Mouse (Mus musculus) kidney, postnatal 14 days (tissue): ENCODE measurements at regions not wholly inside any gene's neighbourhood (a gene's known extent, or its start where the extent isn't known, plus 50 kb on each side); places are given as distances from the start of the nearest gene placed in this dataset.

Experiments
- DNase-seq: peaks from one replicate; pipeline ENCODE4 v3.0.0; 2022; ENCODE audit warnings: mixed read lengths

DNA sequence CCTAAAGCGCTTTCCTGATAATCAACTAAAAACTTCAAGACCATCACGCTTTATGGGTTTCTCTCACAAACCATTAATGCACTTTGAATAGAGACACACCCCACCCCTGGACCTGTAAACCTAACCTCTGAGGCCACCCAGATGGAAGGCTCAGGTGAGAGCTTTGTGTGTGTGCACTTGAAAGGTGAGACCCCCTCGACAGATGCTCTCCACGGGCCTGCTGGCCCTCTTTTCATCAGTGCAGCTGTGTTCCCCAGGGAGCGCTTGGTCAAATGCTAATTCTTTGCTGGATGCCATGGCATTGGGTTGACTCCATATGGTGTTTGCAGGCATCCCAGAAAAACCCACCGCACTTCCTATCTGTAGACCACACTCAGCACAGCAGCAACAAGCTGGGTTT lies 792.8 kb upstream of the Car8 start:
- no peak for DNase-seq

DNA sequence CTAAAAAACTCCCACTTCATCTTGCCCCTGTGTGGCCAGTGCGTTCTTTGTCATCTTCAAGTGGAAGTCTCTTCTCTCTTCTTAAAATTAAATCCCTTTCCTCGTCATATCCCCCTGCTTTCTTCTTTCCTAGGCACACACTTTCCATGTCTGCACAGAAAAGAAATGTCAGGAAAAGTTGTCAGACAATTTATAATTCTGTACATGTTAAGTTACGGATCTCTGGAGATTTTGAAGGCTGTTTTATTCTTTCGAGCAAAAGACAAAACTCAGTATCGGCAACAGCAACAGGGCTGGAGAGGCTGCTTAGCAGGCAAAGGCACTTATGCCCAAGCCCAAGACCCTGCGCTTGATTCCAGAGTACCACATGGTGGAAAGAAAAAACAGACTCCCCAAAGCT lies 790.1 kb upstream of the Car8 start:
- DNase-seq: no peak

DNA sequence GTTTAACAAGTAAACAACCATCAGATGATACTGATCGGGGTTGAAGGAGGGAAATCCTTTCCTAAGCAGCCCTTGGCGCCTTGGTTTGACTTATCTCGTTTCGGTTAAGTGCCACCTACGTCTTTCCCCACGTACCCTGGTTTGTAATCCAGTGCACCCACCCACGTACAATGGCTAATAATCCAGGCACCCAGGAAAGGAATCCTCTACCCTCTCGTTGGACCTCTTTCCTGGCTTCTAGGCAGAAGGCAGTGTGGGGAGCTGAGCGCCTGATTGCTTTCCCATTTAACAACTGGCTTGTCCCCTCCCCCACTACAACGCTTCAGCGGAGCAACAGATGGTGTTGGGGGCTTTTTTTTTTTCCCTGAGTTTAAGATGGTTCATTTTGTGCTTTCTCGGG lies 789.6 kb upstream of the Car8 start:
- DNase-seq: peak; percentile 19

GRCm38 (mm10) chr4:9027798-9028404 lies 789.1 kb upstream of the Car8 start:
- DNase-seq: peak; percentile 85

- DNase-seq: no peak
Measured at GRCm38 (mm10) chr4:9027383-9027782, 788.5 kb upstream of the Car8 start.

DNA sequence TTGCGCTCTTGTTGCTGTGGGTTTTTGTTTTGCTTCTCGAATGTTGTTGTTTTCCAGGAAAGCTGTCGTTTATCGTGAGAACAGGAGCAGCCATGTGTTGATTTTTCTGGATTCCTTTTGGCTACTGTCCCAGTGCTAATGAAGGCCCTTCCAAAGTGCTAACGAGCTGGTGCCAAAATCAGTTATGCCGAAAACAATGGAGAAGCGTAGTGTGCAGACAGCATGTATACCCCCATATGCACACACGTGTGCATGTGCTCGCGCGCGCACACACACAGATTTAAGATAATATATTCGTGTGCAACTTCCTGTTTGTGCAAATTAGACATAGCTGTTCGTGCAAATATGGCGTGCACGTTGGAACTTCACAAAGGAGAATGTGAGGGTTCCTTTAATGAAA lies 788.0 kb upstream of the Car8 start:
- DNase-seq: peak; percentile 10

GRCm38 (mm10) chr4:9025821-9026470 lies 787.1 kb upstream of the Car8 start:
- peak; percentile 18 for DNase-seq

- DNase-seq: no peak
Measured at GRCm38 (mm10) chr4:9024216-9024925, 785.5 kb upstream of the Car8 start.

DNA sequence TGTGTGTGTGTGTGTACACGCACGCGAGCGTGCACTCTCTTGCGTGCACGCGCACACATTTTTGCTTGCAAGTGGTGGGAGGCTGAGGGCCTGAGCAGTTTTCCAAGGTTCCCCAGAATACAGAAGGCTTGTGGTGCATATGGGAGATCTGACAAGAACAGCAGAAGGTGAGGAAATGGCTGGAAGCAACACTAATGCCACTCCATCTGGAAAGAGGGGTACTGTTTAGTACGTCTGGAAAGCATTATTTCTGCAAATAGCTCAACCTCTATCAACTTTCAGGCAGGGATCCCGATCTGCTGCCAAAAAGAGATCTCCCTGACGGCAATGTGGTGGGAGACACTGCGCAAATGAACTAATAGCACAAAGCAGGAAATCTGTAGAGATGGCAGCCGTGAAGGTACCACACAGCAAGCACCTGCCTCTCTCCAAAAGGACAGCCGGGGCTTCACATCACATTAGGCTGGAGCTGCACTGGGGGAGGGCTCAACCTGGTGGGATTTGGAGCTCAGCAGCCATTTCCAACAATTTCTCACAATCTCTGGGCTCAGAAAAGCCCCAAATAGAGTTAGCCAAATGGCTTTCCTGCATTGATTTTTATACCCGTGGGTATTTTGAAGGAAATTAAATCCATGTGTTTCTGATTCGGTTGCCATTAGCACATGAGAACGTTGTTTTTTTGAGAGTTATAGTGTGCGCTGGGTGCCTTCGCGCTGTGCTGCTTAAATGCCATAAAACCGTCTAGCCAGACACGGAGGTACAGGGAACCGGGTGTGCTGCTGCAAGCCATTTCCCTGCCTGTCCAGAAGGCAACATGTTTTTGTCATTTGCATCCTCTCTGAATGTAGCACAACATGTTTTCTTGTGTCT lies 780.6 kb upstream of the Car8 start:
- no peak for DNase-seq

- DNase-seq: no peak
Measured at GRCm38 (mm10) chr4:9018236-9018635, 779.4 kb upstream of the Car8 start.

GRCm38 (mm10) chr4:9016504-9017040 lies 777.7 kb upstream of the Car8 start:
- DNase-seq: no peak

GRCm38 (mm10) chr4:9015528-9016503 lies 777.0 kb upstream of the Car8 start:
- peak; percentile 49 for DNase-seq

GRCm38 (mm10) chr4:9014986-9015385 lies 776.1 kb upstream of the Car8 start:
- DNase-seq: no peak

DNA sequence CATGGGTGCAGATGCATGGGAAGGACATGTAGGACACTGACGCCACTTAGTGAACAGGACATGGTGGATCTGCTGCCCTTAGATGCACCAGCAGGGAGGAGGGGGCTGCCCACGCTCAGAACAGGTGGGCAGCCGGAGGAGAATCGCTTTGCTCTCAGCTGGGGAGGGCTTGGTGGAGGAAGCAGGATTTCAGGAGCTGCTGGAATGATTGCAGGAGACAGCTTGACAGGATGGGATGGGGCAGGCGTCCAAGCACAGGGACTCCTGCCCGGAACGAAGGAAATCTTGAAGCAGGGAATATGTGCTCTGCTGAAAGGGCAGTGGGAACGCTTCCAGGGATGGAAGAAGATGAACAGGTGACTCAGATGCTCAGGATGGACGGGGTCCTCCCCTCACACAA lies 773.9 kb upstream of the Car8 start:
- DNase-seq: peak; percentile 7

GRCm38 (mm10) chr4:9011952-9012351 lies 773.1 kb upstream of the Car8 start:
- no peak for DNase-seq

GRCm38 (mm10) chr4:9011129-9011518 lies 772.3 kb upstream of the Car8 start:
- peak; percentile 6 for DNase-seq

GRCm38 (mm10) chr4:9010381-9011128 lies 771.7 kb upstream of the Car8 start:
- peak; percentile 37 for DNase-seq

GRCm38 (mm10) chr4:9009656-9010055 lies 770.8 kb upstream of the Car8 start:
- DNase-seq: peak; percentile 7

DNA sequence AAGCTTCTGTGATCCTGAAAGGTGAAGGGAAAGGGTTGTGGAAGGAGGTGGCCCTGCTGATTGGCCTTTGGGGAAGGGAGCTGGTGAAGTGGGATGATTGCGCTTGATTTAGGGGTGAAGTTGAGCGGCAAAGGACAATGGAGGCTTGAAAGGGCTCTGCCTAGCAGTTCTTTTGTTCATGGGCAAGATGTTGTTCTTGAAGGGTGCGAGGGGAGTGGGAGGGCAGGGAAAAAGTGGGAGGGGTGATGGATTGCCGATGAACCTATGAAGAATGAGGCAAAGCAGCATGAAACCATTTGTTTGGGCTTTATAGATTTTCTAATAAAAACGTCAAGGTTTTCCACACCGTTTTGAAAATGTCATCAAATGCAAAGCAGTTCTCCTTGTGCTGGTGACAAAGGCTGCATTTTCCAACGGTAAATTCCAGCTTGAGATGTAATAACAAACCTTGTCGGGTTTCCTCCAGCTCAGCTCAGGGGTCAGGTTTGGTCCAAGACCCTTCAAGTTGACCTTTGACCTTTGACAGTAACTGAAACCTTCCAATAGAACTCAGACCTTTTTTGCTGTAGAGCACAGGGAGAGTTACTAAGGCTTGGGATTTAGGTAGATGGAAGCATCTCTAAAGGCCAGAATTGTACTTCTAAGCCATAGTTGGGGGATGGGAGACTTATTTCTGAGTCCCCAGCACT lies 767.2 kb upstream of the Car8 start:
- DNase-seq: no peak

GRCm38 (mm10) chr4:9003891-9004290 lies 765.0 kb upstream of the Car8 start:
- no peak for DNase-seq
